Mouse (Mus musculus): Measurements from ENCODE around the gene Spon1. TPM values are rescaled to one million over a fixed set of nuclear protein-coding genes. Genes with fewer than 3 reads are reported as not detected.

The Spon1 gene
- total and polyA plus RNA-seq, 3 experiments = not detected

GRCm38 (mm10) chr7:114065407-114066185 is 299.8 kb downstream of the Spon1 start:
- Histone ChIP-seq H3K79me2 (ENCODE audit: control insufficient read depth, insufficient read depth, low read length, poor library complexity) (no peaks in the 10 kb centered on the region), H3K9me3 (replicated peaks; ENCODE audit: insufficient read depth, low read length) (no peaks in the 10 kb centered on the region), H3K36me3 (ENCODE audit: control insufficient read depth in 1 of 2, insufficient read depth in 2 of 2, low read length in 2 of 2) (no peaks in the 10 kb centered on the region), H3K9ac (ENCODE audit: control insufficient read depth, low read depth, low read length, poor library complexity, severe bottlenecking) (no peak overlapping the region), H3K4me1 (ENCODE audit: control insufficient read depth in 1 of 2, insufficient read depth in 2 of 2, low read length in 2 of 2) (no peaks in the 10 kb centered on the region), H3K27me3 (ENCODE audit: control insufficient read depth in 1 of 2, insufficient read depth in 2 of 2, low read length in 2 of 2) (no peaks in the 10 kb centered on the region), H3K27ac (ENCODE audit: control insufficient read depth, low read depth, low read length) (no peak overlapping the region), H3K4me3 (ENCODE audit: control insufficient read depth in 1 of 2, insufficient read depth in 1 of 2, low read depth in 2 of 2, low read length in 2 of 2) (no peak overlapping the region)
- DNase-seq (ENCODE audit: low read depth, low spot score) = no peak
- TF ChIP-seq POLR2AphosphoS2 (IDR thresholded peaks at IDR 0.05; ENCODE audit: low read length) = no peak
- no peak for TF ChIP-seq MAX (IDR thresholded peaks at IDR 0.05; ENCODE audit: low read length)
- TF ChIP-seq RAD21 (IDR thresholded peaks at IDR 0.05; ENCODE audit: low read depth, low read length) = no peak
- TF ChIP-seq MAZ (IDR thresholded peaks at IDR 0.05; ENCODE audit: low read depth, low read length) = no peak
- TF ChIP-seq ZC3H11A (IDR thresholded peaks at IDR 0.05; ENCODE audit: low read depth, low read length) = no peak
- no peak for TF ChIP-seq ETS1 (IDR thresholded peaks at IDR 0.05; ENCODE audit: low read depth, low read length)
- TF ChIP-seq SMC3 (IDR thresholded peaks at IDR 0.05; ENCODE audit: low read depth, low read length) = no peak
- TF ChIP-seq GATA1 (IDR thresholded peaks at IDR 0.05; ENCODE audit: low read depth, low read length) = no peak
- TF ChIP-seq TAL1 (IDR thresholded peaks at IDR 0.05; ENCODE audit: low read length) = no peak
- no peak for TF ChIP-seq MAFK (IDR thresholded peaks at IDR 0.05; ENCODE audit: borderline replicate concordance, low read depth, low read length)

- TF ChIP-seq CHD1 (IDR thresholded peaks at IDR 0.05; ENCODE audit: low read depth, low read length) (no peak), SMC3 (IDR thresholded peaks at IDR 0.05; ENCODE audit: low read depth, low read length) (peak; percentile 84), ZC3H11A (IDR thresholded peaks at IDR 0.05; ENCODE audit: low read depth, low read length) (peak; percentile 73), CTCF (IDR thresholded peaks at IDR 0.05 in 2 of 3, conservative IDR thresholded peaks at IDR 0.05 in 1 of 3; ENCODE audit: control insufficient read depth in 1 of 3, insufficient read depth in 1 of 3, low read depth in 2 of 3, low read length in 3 of 3, poor library complexity in 1 of 3, severe bottlenecking in 1 of 3) (peak; percentile 67 to 84 (median 82)), RAD21 (IDR thresholded peaks at IDR 0.05; ENCODE audit: low read depth, low read length) (peak; percentile 77)
- H3K4me1 ChIP-seq (ENCODE audit: control insufficient read depth in 1 of 2, insufficient read depth in 2 of 2, low read length in 2 of 2) = no peaks in the 10 kb centered on the region
- H3K9me3 ChIP-seq (replicated peaks; ENCODE audit: insufficient read depth, low read length) = no peaks in the 10 kb centered on the region
- no peak overlapping the region for H3K4me3 ChIP-seq (ENCODE audit: control insufficient read depth in 1 of 2, insufficient read depth in 1 of 2, low read depth in 2 of 2, low read length in 2 of 2)
- H3K36me3 ChIP-seq (ENCODE audit: control insufficient read depth in 1 of 2, insufficient read depth in 2 of 2, low read length in 2 of 2) = no peaks in the 10 kb centered on the region
- H3K27me3 ChIP-seq (ENCODE audit: control insufficient read depth in 1 of 2, insufficient read depth in 2 of 2, low read length in 2 of 2) = no peaks in the 10 kb centered on the region
- H3K27ac ChIP-seq (ENCODE audit: control insufficient read depth, low read depth, low read length) = no peak overlapping the region
- peak; percentile 55 for DNase-seq (ENCODE audit: low read depth, low spot score)
- no peaks in the 10 kb centered on the region for H3K79me2 ChIP-seq (ENCODE audit: control insufficient read depth, insufficient read depth, low read length, poor library complexity)
- H3K9ac ChIP-seq (ENCODE audit: control insufficient read depth, low read depth, low read length, poor library complexity, severe bottlenecking) = no peak overlapping the region
These were observed 300.9 kb downstream of the Spon1 start for GRCm38 (mm10) chr7:114066529-114067178.

Measured in MEL (cell line).